In the genomic region with DNA sequence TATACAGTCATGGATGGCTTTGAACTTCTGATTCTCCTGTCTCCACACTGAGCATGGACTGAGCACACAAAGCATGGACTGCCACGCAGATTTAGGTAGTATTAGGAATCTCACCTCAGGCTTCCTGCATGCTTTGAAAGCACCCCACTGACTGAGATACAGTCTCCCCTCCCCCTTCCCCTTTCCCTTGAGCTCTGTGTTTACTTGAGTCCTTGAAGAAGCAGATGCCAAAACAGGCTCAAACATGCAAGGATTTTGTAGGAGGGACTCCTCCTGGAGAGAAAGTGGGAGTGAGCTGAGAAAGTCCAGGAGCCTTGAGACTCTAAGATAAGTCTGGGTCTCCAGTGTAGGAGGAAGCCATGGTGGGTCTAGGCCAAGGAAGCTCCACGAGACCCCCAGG, we compare ENCODE assay signal across 27 mouse cellular contexts.
A peak's percentile ranks its signal among the peaks of the same experiment; 100 is the strongest.
DNase-seq lines count a peak whose midpoint lies in the region; ATAC-seq lines count a peak whose summit lies in the region.
"Had no signal": no experiment of that assay in that cellular context is flagged by ENCODE, and none has a peak within 500 bp of the region (broad histone marks: within the 10 kb centered on the region; RNA-seq: fewer than 3 reads in every experiment).

No protein-coding gene starts in this region.

- H3K27me3 ChIP-seq in hindbrain, embryonic 10.5 days (ENCODE audit: insufficient read depth, poor library complexity, severe bottlenecking) = no peaks in the 10 kb centered on the region
- no peaks in the 10 kb centered on the region for H3K27me3 ChIP-seq in hindbrain, embryonic 12.5 days
- H3K27me3 ChIP-seq in embryonic facial prominence, embryonic 10.5 days (replicated peaks; ENCODE audit: low read depth, poor library complexity, severe bottlenecking) = no peaks in the 10 kb centered on the region
- no peaks in the 10 kb centered on the region for H3K27me3 ChIP-seq in embryonic facial prominence, embryonic 12.5 days
- H3K27me3 ChIP-seq: embryonic facial prominence, embryonic 13.5 days; forebrain, embryonic 12.5 days had no signal

- WGBS in hindbrain, embryonic 10.5 days = 56% methylated on average over 2 of the region's 2 CpGs
- 71% methylated on average over 2 of the region's 2 CpGs for WGBS in hindbrain, embryonic 12.5 days
- 61% methylated on average over 2 of the region's 2 CpGs for WGBS in embryonic facial prominence, embryonic 10.5 days
- whole genome bisulfite sequencing in embryonic facial prominence, embryonic 12.5 days = 56% methylated on average over 2 of the region's 2 CpGs

- no peaks in the 10 kb centered on the region for H3K36me3 ChIP-seq in hindbrain, embryonic 10.5 days
- H3K36me3 ChIP-seq in hindbrain, embryonic 12.5 days = no peaks in the 10 kb centered on the region
- no peaks in the 10 kb centered on the region for H3K36me3 ChIP-seq in embryonic facial prominence, embryonic 10.5 days (replicated peaks)
- H3K36me3 ChIP-seq in embryonic facial prominence, embryonic 12.5 days = no peaks in the 10 kb centered on the region
- H3K36me3 ChIP-seq: embryonic facial prominence, embryonic 13.5 days; forebrain, embryonic 12.5 days had no signal

- H3K4me2 ChIP-seq in hindbrain, embryonic 12.5 days (replicated peaks) = no peak overlapping the region
- H3K4me2 ChIP-seq in embryonic facial prominence, embryonic 12.5 days (replicated peaks) = no peak overlapping the region
- H3K4me2 ChIP-seq: embryonic facial prominence, embryonic 13.5 days; forebrain, embryonic 12.5 days; heart, embryonic 11.5 days; hindbrain, embryonic 14.5 days had no signal

- no peak overlapping the region for H3K9ac ChIP-seq in hindbrain, embryonic 12.5 days
- no peak overlapping the region for H3K9ac ChIP-seq in embryonic facial prominence, embryonic 12.5 days
- H3K9ac ChIP-seq: embryonic facial prominence, embryonic 13.5 days; forebrain, embryonic 12.5 days; forebrain, postnatal 0 days; hindbrain, embryonic 14.5 days had no signal

- no peak for ATAC-seq in hindbrain, embryonic 12.5 days (ENCODE audit: low FRiP score)
- 0 out of 2 replicates have a peak, but pooled peaks have one; percentile 22 for ATAC-seq in embryonic facial prominence, embryonic 12.5 days (ENCODE audit: insufficient number of reproducible peaks, insufficient read depth, low FRiP score, low TSS enrichment)
- ATAC-seq: activated CD4-positive, CD25-positive, alpha-beta regulatory T cell, adult 4 months; CD4-positive, CD25-positive, alpha-beta regulatory T cell, adult 4 months; forebrain, postnatal 0 days; hindbrain, postnatal 0 days; inflammation-experienced regulatory T-cells, adult 6 months; intestine, embryonic 16.5 days had no signal

- H3K9me3 ChIP-seq in hindbrain, embryonic 10.5 days = no peaks in the 10 kb centered on the region
- no peaks in the 10 kb centered on the region for H3K9me3 ChIP-seq in hindbrain, embryonic 12.5 days (replicated peaks)
- H3K9me3 ChIP-seq in embryonic facial prominence, embryonic 10.5 days = no peaks in the 10 kb centered on the region
- H3K9me3 ChIP-seq in embryonic facial prominence, embryonic 12.5 days = no peaks in the 10 kb centered on the region
- H3K9me3 ChIP-seq: embryonic facial prominence, embryonic 13.5 days; forebrain, embryonic 12.5 days had no signal

- DNase-seq in hindbrain, embryonic 10.5 days (ENCODE audit: low spot score) = no peak
- DNase-seq in embryonic facial prominence, embryonic 10.5 days (ENCODE audit: low spot score) = no peak
- DNase-seq in yolk sac, embryonic 10.5 days (ENCODE audit: low spot score) = peak; percentile 25
- no peak for DNase-seq in cerebellum, adult 9-10 months
- no peak for DNase-seq in testis, postnatal 14 days (ENCODE audit: low spot score)
- DNase-seq: adrenal gland, postnatal 10 days; adrenal gland, postnatal 36 days; cerebellum, adult 2 months; cerebellum, postnatal 10 days; cerebellum, postnatal 36 days; embryo, embryonic 11 days; forebrain, postnatal 0 days; gastrocnemius, adult 2 months; gastrocnemius, postnatal 14 days; heart, adult 11 months; kidney, adult 18-20 months had no signal

- peaks cover 21% of the 10 kb centered on the region for H3K4me1 ChIP-seq in hindbrain, embryonic 10.5 days (replicated peaks)
- peaks cover 4% of the 10 kb centered on the region; the same call in 1 of the 2 replicates for H3K4me1 ChIP-seq in hindbrain, embryonic 12.5 days
- peaks cover 30% of the 10 kb centered on the region for H3K4me1 ChIP-seq in embryonic facial prominence, embryonic 10.5 days
- H3K4me1 ChIP-seq in embryonic facial prominence, embryonic 12.5 days = 0 out of 2 replicates have a peak, but pooled peaks cover 6% of the 10 kb centered on the region

- no peak overlapping the region for H3K4me3 ChIP-seq in hindbrain, embryonic 10.5 days
- no peak overlapping the region for H3K4me3 ChIP-seq in hindbrain, embryonic 12.5 days
- H3K4me3 ChIP-seq in embryonic facial prominence, embryonic 10.5 days = no peak overlapping the region
- H3K4me3 ChIP-seq in embryonic facial prominence, embryonic 12.5 days = no peak overlapping the region
- H3K4me3 ChIP-seq: embryonic facial prominence, embryonic 13.5 days; forebrain, embryonic 12.5 days; gastrocnemius, adult 2 months had no signal

- peak overlapping the region; percentile 40 for H3K27ac ChIP-seq in hindbrain, embryonic 10.5 days
- no peak overlapping the region for H3K27ac ChIP-seq in hindbrain, embryonic 12.5 days
- H3K27ac ChIP-seq in embryonic facial prominence, embryonic 10.5 days (replicated peaks) = peak overlapping the region; percentile 30
- no peak overlapping the region for H3K27ac ChIP-seq in embryonic facial prominence, embryonic 12.5 days
- H3K27ac ChIP-seq: embryonic facial prominence, embryonic 13.5 days; forebrain, embryonic 12.5 days; gastrocnemius, adult 2 months; hindbrain, embryonic 14.5 days; hindbrain, postnatal 0 days had no signal

Comparison
In these comparisons a context has a peak if more than half of its experiments do, and no peak if none do; other contexts are left out.
1. H3K27ac ChIP-seq: peak in hindbrain, embryonic 10.5 days (single experiment) and embryonic facial prominence, embryonic 10.5 days (single experiment); none in hindbrain, embryonic 12.5 days (single experiment) and embryonic facial prominence, embryonic 12.5 days (single experiment).